Mouse (Mus musculus): ENCODE measurements around the gene Plekhh3. TPM values are rescaled to one million over a fixed set of nuclear protein-coding genes. Genes with fewer than 3 reads are reported as not detected.

Gene Plekhh3
- polyA plus RNA-seq (2015; fragmentation: Nextera tagmentation; extraction: Ambion mirVana), result 4.5 and 6.4 TPM in 2 replicates

- under 1% methylated on average over 36 of the region's 50 CpGs for WGBS
- Histone ChIP-seq H3K4me1 (peaks cover 65% of the 10 kb centered on the region), H3K36me3 (ENCODE audit: poor library complexity, severe bottlenecking) (peaks cover 16% of the 10 kb centered on the region), H3K27ac (peak within 1 kb of the TSS; percentile 60), H3K4me3 (peak within 1 kb of the TSS; percentile 69), H3K9me3 (replicated peaks) (no peaks in the 10 kb centered on the region), H3K9ac (peak within 1 kb of the TSS; percentile 77), H3K27me3 (peaks cover 77% of the 10 kb centered on the region), H3K4me2 (peak within 1 kb of the TSS; percentile 83)
- ATAC-seq, result peak; percentile 96
Observed at GRCm38 (mm10) chr11:101170811-101171610, at the start of gene Plekhh3. TSS of gene Plekhh3 (minus strand) at chr11:101171351.

- Histone ChIP-seq H3K4me2 (no peak overlapping the region), H3K36me3 (ENCODE audit: poor library complexity, severe bottlenecking) (no peaks in the 10 kb centered on the region), H3K4me1 (0 out of 2 replicates have a peak, but pooled peaks cover 8% of the 10 kb centered on the region), H3K9me3 (replicated peaks) (no peaks in the 10 kb centered on the region), H3K9ac (no peak overlapping the region), H3K27ac (no peak overlapping the region), H3K4me3 (no peak overlapping the region), H3K27me3 (no peaks in the 10 kb centered on the region)
- WGBS, result 64% methylated on average over 2 of the region's 2 CpGs
- ATAC-seq, result no peak
Observed at GRCm38 (mm10) chr11:101220853-101221252, 49.7 kb upstream of the Plekhh3 start.

GRCm38 (mm10) chr11:101218436-101219055, 47.4 kb upstream of the Plekhh3 start:
- no peak for ATAC-seq
- Histone ChIP-seq H3K36me3 (ENCODE audit: poor library complexity, severe bottlenecking) (peaks cover 16% of the 10 kb centered on the region; the same call in 1 of the 2 replicates), H3K4me1 (no peaks in the 10 kb centered on the region), H3K27me3 (no peaks in the 10 kb centered on the region), H3K27ac (no peak overlapping the region), H3K9ac (no peak overlapping the region), H3K4me2 (no peak overlapping the region), H3K4me3 (no peak overlapping the region), H3K9me3 (replicated peaks) (no peaks in the 10 kb centered on the region)
- 82% methylated on average over 10 of the region's 10 CpGs for WGBS

- Histone ChIP-seq H3K9ac (no peak overlapping the region), H3K36me3 (ENCODE audit: poor library complexity, severe bottlenecking) (peaks cover 26% of the 10 kb centered on the region), H3K4me3 (no peak overlapping the region), H3K4me2 (no peak overlapping the region), H3K27ac (no peak overlapping the region), H3K9me3 (replicated peaks) (no peaks in the 10 kb centered on the region), H3K4me1 (no peaks in the 10 kb centered on the region), H3K27me3 (no peaks in the 10 kb centered on the region)
- 93% methylated on average over 5 of the region's 5 CpGs for WGBS
- ATAC-seq, result no peak
Observed at GRCm38 (mm10) chr11:101216936-101217335, 45.8 kb upstream of the Plekhh3 start.

- Histone ChIP-seq H3K27me3 (no peaks in the 10 kb centered on the region), H3K36me3 (ENCODE audit: poor library complexity, severe bottlenecking) (peaks cover 46% of the 10 kb centered on the region)
- ATAC-seq, result no peak
Observed at GRCm38 (mm10) chr11:101211970-101212369, 40.8 kb upstream of the Plekhh3 start.

GRCm38 (mm10) chr11:101200986-101201385, 29.8 kb upstream of the Plekhh3 start:
- H3K4me3 ChIP-seq, result no peak overlapping the region
- no peak for ATAC-seq
- 19% methylated on average over 7 of the region's 7 CpGs for WGBS
- 0 out of 2 replicates have a peak overlapping the region, but pooled peaks have one; percentile 5 for H3K9ac ChIP-seq
- H3K36me3 ChIP-seq (ENCODE audit: poor library complexity, severe bottlenecking), result peaks cover 48% of the 10 kb centered on the region
- H3K27ac ChIP-seq, result no peak overlapping the region
- H3K27me3 ChIP-seq, result no peaks in the 10 kb centered on the region
- H3K4me1 ChIP-seq, result 0 out of 2 replicates have a peak, but pooled peaks cover 4% of the 10 kb centered on the region
- no peaks in the 10 kb centered on the region for H3K9me3 ChIP-seq (replicated peaks)
- no peak overlapping the region for H3K4me2 ChIP-seq

More at GRCm38 (mm10) chr11:101211970-101212369, 40.8 kb upstream of the Plekhh3 start:
- Histone ChIP-seq H3K9ac (no peak overlapping the region), H3K4me3 (no peak overlapping the region), H3K27ac (no peak overlapping the region), H3K4me1 (no peaks in the 10 kb centered on the region), H3K4me2 (no peak overlapping the region), H3K9me3 (replicated peaks) (no peaks in the 10 kb centered on the region)
- WGBS, result 40% methylated on average over 3 of the region's 3 CpGs

- H3K36me3 ChIP-seq (ENCODE audit: poor library complexity, severe bottlenecking), result peaks cover 53% of the 10 kb centered on the region
- H3K27ac ChIP-seq, result no peak overlapping the region
- no peak overlapping the region for H3K4me3 ChIP-seq
- WGBS, result 92% methylated on average over 3 of the region's 3 CpGs
- no peak for ATAC-seq
- no peak overlapping the region for H3K4me2 ChIP-seq
- H3K9me3 ChIP-seq (replicated peaks), result no peaks in the 10 kb centered on the region
- H3K27me3 ChIP-seq, result no peaks in the 10 kb centered on the region
- H3K4me1 ChIP-seq, result 0 out of 2 replicates have a peak, but pooled peaks cover 4% of the 10 kb centered on the region
- H3K9ac ChIP-seq, result no peak overlapping the region
Observed at GRCm38 (mm10) chr11:101199555-101199954, 28.4 kb upstream of the Plekhh3 start.

GRCm38 (mm10) chr11:101196175-101196574, 25.0 kb upstream of the Plekhh3 start:
- no peaks in the 10 kb centered on the region for H3K27me3 ChIP-seq
- no peak for ATAC-seq
- 0 out of 2 replicates have a peak, but pooled peaks cover 4% of the 10 kb centered on the region for H3K4me1 ChIP-seq
- no peaks in the 10 kb centered on the region for H3K9me3 ChIP-seq (replicated peaks)
- no peak overlapping the region for H3K4me2 ChIP-seq
- peaks cover 47% of the 10 kb centered on the region for H3K36me3 ChIP-seq (ENCODE audit: poor library complexity, severe bottlenecking)
- no peak overlapping the region for H3K4me3 ChIP-seq
- 92% methylated on average over 8 of the region's 8 CpGs for WGBS
- no peak overlapping the region for H3K27ac ChIP-seq
- H3K9ac ChIP-seq, result no peak overlapping the region

GRCm38 (mm10) chr11:101195571-101195970, 24.4 kb upstream of the Plekhh3 start:
- H3K4me2 ChIP-seq, result no peak overlapping the region
- peaks cover 47% of the 10 kb centered on the region for H3K36me3 ChIP-seq (ENCODE audit: poor library complexity, severe bottlenecking)
- no peak overlapping the region for H3K4me3 ChIP-seq
- ATAC-seq, result no peak
- H3K9ac ChIP-seq, result no peak overlapping the region
- H3K4me1 ChIP-seq, result peaks cover 4% of the 10 kb centered on the region; the same call in 1 of the 2 replicates
- no peaks in the 10 kb centered on the region for H3K9me3 ChIP-seq (replicated peaks)
- WGBS, result 90% methylated on average over 8 of the region's 8 CpGs
- H3K27me3 ChIP-seq, result no peaks in the 10 kb centered on the region
- H3K27ac ChIP-seq, result no peak overlapping the region

- no peak for ATAC-seq
- H3K27me3 ChIP-seq, result no peaks in the 10 kb centered on the region
- H3K4me2 ChIP-seq, result no peak overlapping the region
- H3K9me3 ChIP-seq (replicated peaks), result no peaks in the 10 kb centered on the region
- WGBS, result 89% methylated on average over 1 of the region's 1 CpGs
- peaks cover 47% of the 10 kb centered on the region for H3K36me3 ChIP-seq (ENCODE audit: poor library complexity, severe bottlenecking)
- H3K4me1 ChIP-seq, result peaks cover 8% of the 10 kb centered on the region
- no peak overlapping the region for H3K27ac ChIP-seq
- H3K4me3 ChIP-seq, result no peak overlapping the region
- no peak overlapping the region for H3K9ac ChIP-seq
Observed at GRCm38 (mm10) chr11:101195101-101195500, 23.9 kb upstream of the Plekhh3 start.

GRCm38 (mm10) chr11:101194643-101195042, 23.5 kb upstream of the Plekhh3 start:
- 83% methylated on average over 6 of the region's 6 CpGs for whole genome bisulfite sequencing
- no peak overlapping the region for H3K9ac ChIP-seq
- H3K27me3 ChIP-seq, result no peaks in the 10 kb centered on the region
- H3K27ac ChIP-seq, result no peak overlapping the region
- no peak overlapping the region for H3K4me3 ChIP-seq
- ATAC-seq, result no peak
- no peaks in the 10 kb centered on the region for H3K9me3 ChIP-seq (replicated peaks)
- peaks cover 13% of the 10 kb centered on the region for H3K4me1 ChIP-seq
- H3K4me2 ChIP-seq, result no peak overlapping the region
- peaks cover 45% of the 10 kb centered on the region for H3K36me3 ChIP-seq (ENCODE audit: poor library complexity, severe bottlenecking)

GRCm38 (mm10) chr11:101194137-101194536, 23.0 kb upstream of the Plekhh3 start:
- ATAC-seq, result no peak
- 73% methylated on average over 5 of the region's 5 CpGs for WGBS
- peaks cover 40% of the 10 kb centered on the region for H3K36me3 ChIP-seq (ENCODE audit: poor library complexity, severe bottlenecking)
- H3K4me1 ChIP-seq, result peaks cover 18% of the 10 kb centered on the region
- no peak overlapping the region for H3K27ac ChIP-seq
- H3K27me3 ChIP-seq, result no peaks in the 10 kb centered on the region
- H3K4me3 ChIP-seq, result no peak overlapping the region
- no peaks in the 10 kb centered on the region for H3K9me3 ChIP-seq (replicated peaks)
- no peak overlapping the region for H3K9ac ChIP-seq
- no peak overlapping the region for H3K4me2 ChIP-seq

Data from forebrain, embryonic 13.5 days (tissue).